Mouse (Mus musculus) small intestine, adult 2 months (tissue): ENCODE measurements around the gene Cbx4.

Source experiments
- CTCF ChIP-seq: fragments of 200-500 bp; IDR thresholded peaks from 2 replicates; pipeline ENCODE4 v1.5.1; 2012; ENCODE audit warnings: low read depth, mild to moderate bottlenecking, control low read depth, inconsistent platforms, low read length, moderate library complexity, mixed read lengths; ENCODE audit not compliant: insufficient replicate concordance, insufficient read length; ENCODE audit errors: extremely low read depth
- POLR2A ChIP-seq: fragments of 200-500 bp; IDR thresholded peaks from 2 replicates; pipeline ENCODE4 v1.6.1; 2012; ENCODE audit warnings: low read depth, mild to moderate bottlenecking, control low read depth, inconsistent platforms, low read length, moderate library complexity

DNA sequence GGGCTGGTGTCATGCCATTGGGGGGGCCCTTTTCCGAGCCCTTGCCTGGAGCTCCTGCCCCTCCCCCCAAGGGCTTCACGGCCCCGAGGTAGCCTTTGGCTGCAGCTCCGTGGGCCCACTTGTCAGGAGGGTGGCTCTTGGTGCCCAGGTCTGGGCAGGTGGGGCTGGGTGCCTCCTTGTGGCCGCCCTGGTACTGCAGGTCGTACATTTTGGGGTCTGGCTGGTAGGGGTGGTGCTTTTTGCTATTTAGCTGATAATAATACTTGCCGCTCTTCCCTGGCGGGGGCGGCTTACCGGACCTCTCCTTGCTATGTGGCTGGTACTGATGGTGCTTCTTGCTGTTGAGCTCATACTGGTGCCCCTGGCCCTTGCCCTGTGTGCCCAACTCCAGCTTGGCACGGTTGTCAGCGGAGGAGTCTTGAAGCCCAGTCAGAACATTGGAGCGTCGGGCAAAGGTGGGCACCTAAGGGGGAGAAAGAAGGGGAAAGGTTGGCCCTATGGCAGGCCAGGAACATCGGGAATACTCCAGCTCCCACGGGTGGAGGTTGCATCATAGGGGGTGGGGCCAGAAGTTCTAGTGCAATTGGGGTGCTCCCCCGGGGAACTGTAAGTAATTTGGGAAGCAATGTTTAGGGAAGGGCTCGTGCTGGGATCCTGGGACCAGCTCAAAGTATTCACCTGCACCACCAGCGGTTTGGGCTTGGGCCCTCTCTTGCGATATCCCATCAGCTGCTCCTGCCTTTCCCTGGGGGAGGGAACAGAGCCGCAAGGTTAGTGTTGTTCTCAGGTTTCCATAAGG is 4.0 kb downstream of the Cbx4 start:
- TF ChIP-seq POLR2A, result no peak
- TF ChIP-seq CTCF, result peak; percentile 56; the same call in 1 of the 2 replicates
